Mouse (Mus musculus): Measurements from ENCODE around the gene Hnf1b.

Hnf1b gene

GRCm38 (mm10) chr11:83896430-83897410 lies 46.9 kb downstream of the Hnf1b start:
- DNase-seq (ENCODE audit: extremely low spot score, low spot score): no peak

- DNase-seq (ENCODE audit: extremely low spot score, low spot score): no peak
These were observed 47.7 kb downstream of the Hnf1b start for GRCm38 (mm10) chr11:83897569-83897968.

- no peak for DNase-seq (ENCODE audit: extremely low spot score, low spot score)
These were observed 52.9 kb downstream of the Hnf1b start for GRCm38 (mm10) chr11:83902812-83903211.

- no peak for DNase-seq (ENCODE audit: extremely low spot score, low spot score)
These were observed 55.9 kb downstream of the Hnf1b start for GRCm38 (mm10) chr11:83905756-83906155.

- DNase-seq (ENCODE audit: extremely low spot score, low spot score): no peak
These were observed 58.5 kb downstream of the Hnf1b start for GRCm38 (mm10) chr11:83908376-83908775.

GRCm38 (mm10) chr11:83913824-83914311 lies 64.0 kb downstream of the Hnf1b start:
- no peak for DNase-seq (ENCODE audit: extremely low spot score, low spot score)

- no peak for DNase-seq (ENCODE audit: extremely low spot score, low spot score)
These were observed 64.6 kb downstream of the Hnf1b start for GRCm38 (mm10) chr11:83914501-83914900.

GRCm38 (mm10) chr11:83922600-83922999 lies 72.7 kb downstream of the Hnf1b start:
- DNase-seq (ENCODE audit: extremely low spot score, low spot score): no peak

- DNase-seq (ENCODE audit: extremely low spot score, low spot score): peak; percentile 20
These were observed 77.2 kb downstream of the Hnf1b start for GRCm38 (mm10) chr11:83927097-83927496.

GRCm38 (mm10) chr11:83932506-83933106 lies 82.7 kb downstream of the Hnf1b start:
- DNase-seq (ENCODE audit: extremely low spot score, low spot score): no peak

- DNase-seq (ENCODE audit: extremely low spot score, low spot score): no peak
These were observed 83.5 kb downstream of the Hnf1b start for GRCm38 (mm10) chr11:83933376-83933775.

GRCm38 (mm10) chr11:83935986-83936665 lies 86.3 kb downstream of the Hnf1b start:
- DNase-seq (ENCODE audit: extremely low spot score, low spot score): peak; percentile 74

GRCm38 (mm10) chr11:83938556-83938955 lies 88.7 kb downstream of the Hnf1b start:
- DNase-seq (ENCODE audit: extremely low spot score, low spot score): no peak

GRCm38 (mm10) chr11:83941950-83942840 lies 92.3 kb downstream of the Hnf1b start, which contains the start of gene Ddx52:
Gene Ddx52, plus strand, starts transcription at chr11:83942062.
- peak; percentile 87 for DNase-seq (ENCODE audit: extremely low spot score, low spot score)

Measured in neural tube, embryonic 10.5 days (tissue).